Mouse (Mus musculus) cerebellum, adult 11-12 months (tissue): Measurements from ENCODE around the gene Tmco5.

Experiments
- DNase-seq: peaks from one replicate; pipeline ENCODE4 v3.0.0; 2022

Tmco5 gene

GRCm38 (mm10) chr2:116878391-116878790 lies at the start of gene Tmco5:
Gene Tmco5, plus strand, starts transcription at chr2:116878691.
- DNase-seq, result no peak

DNA sequence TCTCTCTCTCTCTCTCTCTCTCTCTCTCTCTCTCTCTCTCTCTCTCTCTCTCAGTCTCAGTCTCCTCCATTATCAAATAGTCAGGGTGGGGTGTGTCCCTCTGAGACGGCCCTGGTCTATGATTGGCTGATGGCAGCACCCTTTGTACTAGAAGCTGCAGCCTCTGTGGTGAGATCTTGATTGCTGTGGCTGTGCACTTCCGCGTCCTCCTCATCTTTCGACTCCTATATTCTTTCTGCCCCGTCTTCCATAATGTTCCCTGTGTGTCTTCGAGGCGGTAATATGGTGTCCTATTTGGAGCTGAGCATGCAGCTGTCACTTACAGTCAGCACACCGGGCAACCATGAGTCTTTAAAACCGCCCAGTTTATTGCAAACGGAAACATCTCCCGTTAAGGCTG lies 46.6 kb upstream of the Tmco5 start:
- no peak for DNase-seq

DNA sequence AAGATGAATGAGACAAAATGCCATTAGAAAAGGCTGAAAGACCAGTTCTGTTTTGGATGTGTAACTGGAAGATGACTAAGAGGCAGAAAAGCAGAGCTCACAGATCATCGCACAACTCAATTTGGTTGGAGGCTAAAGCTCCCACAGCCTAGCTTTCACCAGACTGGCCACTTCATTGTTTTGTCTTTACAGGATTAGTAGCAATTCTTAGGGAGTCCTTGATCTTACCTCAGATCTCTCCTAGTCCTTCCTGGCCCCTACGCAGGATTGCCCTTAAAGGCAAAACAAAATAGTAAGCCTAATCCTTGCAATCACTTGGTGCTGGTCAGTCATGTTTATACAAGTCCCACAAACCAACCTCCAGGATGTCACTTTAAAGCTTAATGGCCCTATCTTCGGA lies 40.7 kb upstream of the Tmco5 start:
- DNase-seq, result no peak

DNA sequence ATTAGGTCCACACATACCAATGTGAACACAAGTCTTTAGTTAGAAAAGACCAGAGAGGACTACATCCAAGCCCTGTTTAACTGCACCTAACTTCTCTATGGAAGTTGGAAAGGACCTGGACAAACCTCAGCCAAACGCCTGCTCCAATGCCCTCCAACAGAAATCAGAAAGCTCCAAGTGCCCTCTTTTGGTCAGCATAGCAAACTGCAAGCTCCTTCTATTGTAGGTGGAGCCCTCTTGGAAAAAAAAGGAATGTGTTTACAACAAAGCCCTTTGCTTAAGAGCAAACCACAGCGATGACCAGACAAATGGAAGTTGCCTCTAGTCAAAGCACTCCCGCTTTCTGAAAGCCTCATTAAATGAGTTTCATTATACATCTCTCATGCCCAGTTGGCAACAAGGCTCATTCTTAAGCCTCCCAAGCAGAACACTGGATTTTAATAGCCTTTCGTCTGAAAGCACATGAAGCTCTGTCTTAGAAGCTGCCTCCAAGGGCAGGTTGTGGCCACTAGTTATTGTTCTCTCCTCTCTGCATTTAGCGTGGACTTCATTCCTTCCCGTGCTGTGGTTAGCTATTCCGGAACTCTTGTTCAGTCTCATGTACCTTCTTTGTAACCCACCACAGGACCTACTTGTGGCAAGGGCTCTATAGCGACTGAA lies 39.8 kb upstream of the Tmco5 start:
- DNase-seq, result no peak

DNA sequence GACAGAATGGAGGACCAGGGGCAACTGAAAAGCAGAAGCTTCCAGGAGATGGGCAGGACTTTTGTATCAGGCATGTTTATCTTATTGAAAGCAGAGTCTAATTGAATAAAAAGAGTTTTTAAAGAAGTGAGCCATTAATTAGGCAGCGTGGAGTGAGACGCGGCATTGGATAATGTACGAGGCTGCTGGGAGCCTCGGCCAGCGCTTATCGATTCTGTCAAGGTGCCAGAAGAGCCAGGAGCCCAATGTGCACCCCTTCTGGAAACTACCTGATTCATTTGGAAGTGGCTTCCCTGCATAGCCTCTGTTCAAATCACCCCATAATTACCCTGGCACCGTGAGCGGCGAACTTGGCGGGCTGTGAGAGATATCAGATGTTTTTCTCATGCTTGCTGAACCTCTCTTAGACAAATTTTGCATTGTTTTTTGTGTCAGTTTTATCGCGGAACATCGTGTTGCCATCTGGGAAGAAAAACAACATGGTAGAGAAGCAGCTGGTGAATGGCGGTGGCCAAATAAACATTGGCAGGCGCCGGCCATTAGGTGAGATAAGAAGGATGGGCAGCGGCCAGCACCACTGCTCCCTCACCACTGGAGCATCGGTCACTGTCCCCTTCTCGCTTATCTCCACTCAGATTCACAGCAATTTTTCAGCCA lies 28.4 kb upstream of the Tmco5 start:
- DNase-seq, result no peak

- DNase-seq, result no peak
Measured at GRCm38 (mm10) chr2:116851356-116851755, 27.1 kb upstream of the Tmco5 start.

GRCm38 (mm10) chr2:116852249-116852648 lies 26.2 kb upstream of the Tmco5 start:
- no peak for DNase-seq

DNA sequence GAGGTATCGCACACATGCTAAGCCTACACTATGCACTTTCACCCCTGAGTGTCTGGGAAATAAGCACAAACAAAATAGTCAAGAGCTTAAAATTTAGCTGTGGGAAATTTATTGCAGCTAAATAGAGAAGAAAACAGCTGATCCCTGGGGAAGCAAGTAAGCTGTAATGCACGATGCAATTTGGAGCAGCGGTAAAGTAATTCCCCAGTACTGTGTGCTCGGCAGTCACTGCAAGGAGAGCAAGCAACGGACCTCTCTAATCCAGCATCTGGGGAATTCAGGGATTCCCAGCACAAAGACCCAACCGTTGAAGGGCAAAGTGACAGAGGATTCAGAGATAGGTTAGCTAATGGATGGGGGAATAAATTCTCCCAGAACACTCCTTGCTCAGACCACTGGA lies 19.8 kb upstream of the Tmco5 start:
- DNase-seq, result no peak

- no peak for DNase-seq
Measured at GRCm38 (mm10) chr2:116876955-116877615, 1.4 kb upstream of the Tmco5 start.

DNA sequence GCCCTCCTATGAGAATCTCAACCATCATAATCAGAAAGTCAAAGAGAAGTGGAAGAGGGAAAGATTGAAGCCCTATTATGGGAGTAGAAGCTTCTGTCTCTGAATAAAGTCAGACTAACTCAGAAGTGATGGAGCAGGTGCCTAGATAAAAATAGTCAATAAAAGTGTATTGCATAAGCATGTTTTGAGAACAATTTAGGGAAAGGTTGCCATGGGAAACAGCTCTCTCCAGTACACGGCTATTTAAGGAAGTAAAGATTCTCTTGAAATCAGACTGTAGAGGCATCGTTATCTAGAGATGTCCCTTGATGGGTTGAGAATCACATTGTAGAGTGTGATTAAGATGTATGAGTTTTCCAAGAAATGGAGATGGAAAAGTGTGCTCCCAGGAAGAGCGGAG lies 1.2 kb downstream of the Tmco5 start:
- DNase-seq, result no peak

DNA sequence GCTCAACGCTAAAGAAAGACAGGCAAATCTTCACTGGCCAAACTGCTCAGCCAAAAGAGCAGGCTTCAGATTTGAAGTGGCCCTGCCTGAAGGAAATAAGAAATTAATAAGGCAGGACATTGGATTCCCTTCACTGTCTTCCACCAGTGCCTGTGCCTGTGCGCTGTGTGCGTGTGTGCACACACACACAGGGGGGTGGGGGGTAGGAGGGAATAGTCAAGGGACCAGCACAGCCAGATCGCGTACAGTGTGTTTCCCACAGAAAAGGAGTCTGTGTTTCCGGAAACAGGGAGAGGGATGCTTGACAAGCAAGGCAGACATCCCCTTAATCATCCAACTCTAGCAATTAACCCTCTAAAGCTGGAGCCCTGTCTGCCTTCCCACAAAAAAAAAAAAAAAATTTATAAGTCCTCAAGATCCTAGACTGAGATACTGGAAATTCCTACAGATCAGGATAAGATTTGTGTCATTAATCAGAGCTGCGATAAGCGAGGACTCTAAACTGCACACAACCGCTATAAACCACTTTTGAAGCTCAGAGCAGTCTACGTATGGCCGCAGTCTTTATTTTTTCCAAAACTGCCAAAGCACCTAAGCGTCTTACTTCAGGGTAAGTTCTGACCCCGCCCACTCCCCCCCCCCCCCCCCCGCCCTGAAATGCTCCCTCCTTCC lies 15.0 kb downstream of the Tmco5 start:
- DNase-seq, result no peak

GRCm38 (mm10) chr2:116893988-116894363 lies 15.5 kb downstream of the Tmco5 start:
- DNase-seq, result no peak

DNA sequence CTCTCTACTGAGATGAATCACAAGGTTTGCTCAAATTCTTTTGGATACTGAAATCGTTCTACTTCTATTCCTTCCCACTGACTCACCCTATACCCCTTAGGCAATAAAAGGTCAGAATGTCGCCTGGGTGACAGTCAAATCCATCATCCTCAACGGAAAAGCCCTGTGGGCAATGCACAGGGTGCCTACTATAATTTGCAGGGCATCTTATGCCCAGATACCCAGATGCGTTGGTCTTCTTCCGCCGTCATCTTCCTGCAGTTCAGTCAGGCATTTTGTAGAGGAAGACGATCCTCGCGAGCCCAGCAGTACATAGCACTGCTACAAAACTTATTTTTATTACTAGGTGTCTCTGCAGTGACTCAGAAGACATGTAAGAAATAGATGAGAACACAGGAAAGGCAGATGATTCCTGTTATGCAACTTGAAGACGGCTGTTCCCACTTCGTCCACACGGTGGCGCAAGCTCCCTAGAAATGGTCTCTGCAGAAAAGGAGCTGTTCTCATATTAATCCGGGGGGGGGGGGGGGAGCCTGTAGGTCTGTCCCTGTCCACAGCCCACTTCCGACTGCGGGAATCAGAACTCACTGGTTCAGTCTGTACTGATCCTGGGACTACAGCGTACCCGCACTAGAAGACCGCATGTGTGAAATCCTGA lies 21.3 kb downstream of the Tmco5 start:
- peak; percentile 89 for DNase-seq

DNA sequence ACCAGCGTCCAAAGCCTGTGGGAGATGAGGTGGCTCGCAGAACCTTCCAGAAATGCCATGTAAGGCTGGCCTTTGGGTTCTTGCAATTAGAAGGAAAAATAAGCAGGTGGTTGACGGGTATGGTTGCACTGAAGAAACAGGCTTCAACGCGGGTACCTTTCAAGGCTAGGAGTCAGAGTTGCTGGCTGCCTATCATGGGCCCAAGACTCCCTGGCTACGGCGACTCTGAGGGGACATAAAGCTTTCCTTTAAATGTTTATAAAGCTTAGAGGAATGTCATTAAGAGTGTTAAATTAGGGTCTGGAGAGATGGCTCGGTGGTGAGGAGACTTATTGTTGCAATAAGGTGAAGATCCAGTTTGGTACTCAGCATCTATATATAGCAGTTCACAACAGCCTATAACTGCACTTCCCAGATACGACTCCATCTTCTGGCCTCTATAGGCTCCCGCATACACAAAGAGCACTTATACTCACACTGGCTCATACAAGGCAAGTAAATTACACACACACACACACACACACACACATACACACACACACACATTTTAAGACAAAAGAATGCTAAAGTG lies 21.9 kb downstream of the Tmco5 start:
- no peak for DNase-seq

- DNase-seq, result peak; percentile 67
Measured at GRCm38 (mm10) chr2:116908268-116908667, 29.8 kb downstream of the Tmco5 start.

GRCm38 (mm10) chr2:116912334-116913070 lies 34.0 kb downstream of the Tmco5 start:
- no peak for DNase-seq

DNA sequence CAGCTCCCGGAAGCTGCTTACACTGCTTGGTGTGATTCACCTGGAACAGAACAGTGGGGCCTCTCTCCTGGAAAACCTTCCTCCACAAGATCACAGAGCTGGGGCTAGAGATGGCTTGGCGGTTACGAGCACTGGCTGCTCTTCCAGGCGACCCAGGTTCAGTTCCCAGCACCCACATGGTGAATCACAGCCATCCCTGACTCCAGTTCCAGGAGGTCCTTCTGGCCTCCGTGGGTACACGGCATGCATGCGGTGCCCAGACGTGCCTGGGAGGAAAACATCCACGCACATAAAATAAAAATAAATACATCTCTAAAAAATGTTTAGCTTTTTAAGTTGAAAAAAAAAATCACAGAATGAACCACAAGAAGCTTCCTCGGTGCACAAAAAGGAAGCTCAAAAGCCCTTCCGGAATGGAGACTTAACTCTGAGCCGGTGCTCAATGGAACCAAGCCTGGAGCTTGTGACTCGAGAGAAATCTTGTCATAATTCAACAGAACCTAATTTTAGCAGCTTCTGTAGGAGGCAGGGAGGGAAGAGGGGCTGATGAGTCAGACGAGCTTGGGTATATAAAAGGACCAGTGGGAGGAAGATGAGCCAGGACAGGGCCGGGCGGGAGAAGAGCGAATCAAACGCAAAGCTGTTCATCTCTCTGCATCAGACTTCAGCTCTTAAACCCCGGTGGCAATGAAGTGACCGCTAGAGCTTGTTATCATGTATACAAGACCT lies 35.4 kb downstream of the Tmco5 start:
- no peak for DNase-seq

DNA sequence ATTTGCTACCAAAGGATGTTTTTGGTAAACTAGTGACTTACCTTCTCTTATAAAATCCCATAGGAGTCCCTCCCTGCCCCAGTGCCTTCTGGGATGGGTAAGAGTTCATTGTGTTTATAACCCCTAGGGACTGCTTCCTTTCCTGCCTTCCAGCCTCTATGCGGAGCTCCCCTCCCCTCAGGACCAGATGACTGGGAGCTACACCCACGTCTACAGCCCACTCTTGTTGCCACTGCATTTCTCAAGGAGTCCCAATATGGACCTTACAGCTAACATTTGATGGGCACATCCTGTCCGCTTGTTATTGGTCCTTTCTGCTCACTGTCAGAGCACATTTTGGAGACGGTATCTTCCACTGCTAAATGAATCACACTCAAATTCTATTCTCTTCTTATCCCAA lies 36.1 kb downstream of the Tmco5 start:
- DNase-seq, result no peak

DNA sequence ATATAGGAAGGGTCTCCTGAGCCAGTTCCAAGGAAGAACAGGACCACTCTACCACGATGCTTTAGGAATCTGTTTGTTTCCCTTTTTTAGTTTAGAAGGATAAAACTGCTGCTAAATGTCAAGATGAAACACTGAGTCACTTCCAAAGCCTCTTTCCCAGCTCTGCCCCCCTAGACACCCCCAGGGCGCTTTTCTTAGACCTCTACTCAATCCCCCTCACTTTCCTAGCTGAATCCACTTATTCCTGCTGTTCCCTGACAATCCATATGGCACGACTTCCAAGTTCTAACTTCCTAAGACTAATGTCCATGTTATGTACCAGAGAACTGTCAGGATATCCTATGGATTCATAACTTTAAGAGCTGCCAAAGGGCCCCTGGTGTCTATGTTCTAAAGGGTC lies 40.1 kb downstream of the Tmco5 start:
- DNase-seq, result no peak

- DNase-seq, result no peak
Measured at GRCm38 (mm10) chr2:116922580-116923500, 44.3 kb downstream of the Tmco5 start.
